Mouse (Mus musculus) MEL (cell line): ENCODE data around the gene Slc28a2. TPM values are rescaled to one million over a fixed set of nuclear protein-coding genes. Genes with fewer than 3 reads are reported as not detected.
"Not testable (repeated sequence)": the region's sequence is repeated elsewhere in the genome, so short reads cannot be mapped to it uniquely, and the experiment has no call there.

Experiments
- DNase-seq: peaks from one replicate; pipeline ENCODE4 v3.0.0; 2011; ENCODE audit warnings: low read depth, low spot score
- H3K27ac ChIP-seq: 2 replicates; pipeline ENCODE4 v1.5.1; 2012; ENCODE audit warnings: low read depth, mild to moderate bottlenecking, control low read depth, low read length, moderate library complexity; ENCODE audit not compliant: control insufficient read depth
- H3K27me3 ChIP-seq, 2 experiments: fragments of 150-350 bp in 1 of 2; sonication (generic) in 1 of 2; 2 replicates each; pipeline ENCODE4 v1.6.1; 2012; ENCODE audit warnings: low read length in 2 of 2, mild to moderate bottlenecking in 2 of 2, improper control_type of control experiment in 1 of 2, moderate library complexity in 1 of 2; ENCODE audit not compliant: insufficient read depth in 2 of 2, control insufficient read depth in 1 of 2
- H3K36me3 ChIP-seq, 2 experiments: 2 replicates each; pipeline ENCODE4 v1.6.1; 2012 to 2014; ENCODE audit warnings: low read length in 2 of 2, improper control_type of control experiment in 1 of 2, inconsistent platforms in 1 of 2, mild to moderate bottlenecking in 1 of 2; ENCODE audit not compliant: insufficient read depth in 2 of 2, control insufficient read depth in 1 of 2
- H3K4me1 ChIP-seq, 2 experiments: fragments of 150-350 bp in 1 of 2; sonication (generic) in 1 of 2; 2 replicates each; pipeline ENCODE4 v1.6.1; 2012; ENCODE audit warnings: low read length in 2 of 2, improper control_type of control experiment in 1 of 2, mild to moderate bottlenecking in 1 of 2; ENCODE audit not compliant: insufficient read depth in 2 of 2, control insufficient read depth in 1 of 2
- H3K4me3 ChIP-seq, 2 experiments: fragments of 150-350 bp in 1 of 2; sonication (generic) in 1 of 2; 2 replicates each; pipeline ENCODE4 v1.5.1; 2012; ENCODE audit warnings: low read depth in 2 of 2, low read length in 2 of 2, mild to moderate bottlenecking in 2 of 2, moderate library complexity in 2 of 2, control low read depth in 1 of 2, improper control_type of control experiment in 1 of 2; ENCODE audit not compliant: control insufficient read depth in 1 of 2, insufficient read depth in 1 of 2
- H3K79me2 ChIP-seq: 2 replicates; pipeline ENCODE4 v1.6.1; 2012; ENCODE audit warnings: mild to moderate bottlenecking, low read length, moderate library complexity; ENCODE audit not compliant: control insufficient read depth, poor library complexity, insufficient read depth
- H3K9ac ChIP-seq: 2 replicates; pipeline ENCODE4 v1.6.1; 2012; ENCODE audit warnings: low read depth, mild to moderate bottlenecking, control low read depth, low read length, moderate library complexity; ENCODE audit not compliant: control insufficient read depth, poor library complexity, severe bottlenecking
- H3K9me3 ChIP-seq: fragments of 150-350 bp; sonication (generic); replicated peaks from 2 replicates; pipeline ENCODE4 v1.6.1; 2012; ENCODE audit warnings: mild to moderate bottlenecking, low read length, improper control_type of control experiment, moderate library complexity; ENCODE audit not compliant: insufficient read depth
- BHLHE40 ChIP-seq: IDR thresholded peaks from 2 replicates; pipeline ENCODE4 v1.6.1; 2012; ENCODE audit warnings: low read depth, mild to moderate bottlenecking, inconsistent platforms, low read length, improper control_type of control experiment, borderline replicate concordance
- CHD1 ChIP-seq: IDR thresholded peaks from 2 replicates; pipeline ENCODE4 v1.6.1; 2012; ENCODE audit warnings: low read depth, mild to moderate bottlenecking, inconsistent platforms, low read length, improper control_type of control experiment
- CTCF ChIP-seq, 3 experiments: IDR thresholded peaks in 2 of 3; conservative IDR thresholded peaks in 1 of 3; 2 replicates each; pipeline ENCODE4 v1.5.1; 2011 to 2012; ENCODE audit warnings: low read length in 3 of 3, low read depth in 2 of 3, mild to moderate bottlenecking in 2 of 3, improper control_type of control experiment in 1 of 3, inconsistent platforms in 1 of 3, mixed read lengths in 1 of 3, moderate library complexity in 1 of 3; ENCODE audit not compliant: control insufficient read depth in 1 of 3, insufficient read depth in 1 of 3, poor library complexity in 1 of 3, severe bottlenecking in 1 of 3
- EP300 ChIP-seq, 2 experiments: IDR thresholded peaks; 2 replicates each; pipeline ENCODE4 v1.6.1; 2011; ENCODE audit warnings: improper control_type of control experiment in 2 of 2, low read length in 2 of 2, low read depth in 1 of 2, mild to moderate bottlenecking in 1 of 2
- ETS1 ChIP-seq: IDR thresholded peaks from 2 replicates; pipeline ENCODE4 v1.6.1; 2012; ENCODE audit warnings: low read depth, mild to moderate bottlenecking, inconsistent platforms, low read length, improper control_type of control experiment, moderate library complexity
- GATA1 ChIP-seq: IDR thresholded peaks from 2 replicates; pipeline ENCODE4 v1.6.1; 2011; ENCODE audit warnings: low read depth, low read length, improper control_type of control experiment
- JUND ChIP-seq: IDR thresholded peaks from 2 replicates; pipeline ENCODE4 v1.6.1; 2011; ENCODE audit warnings: low read depth, mild to moderate bottlenecking, improper control_type of control experiment, low read length
- MAFK ChIP-seq: IDR thresholded peaks from 2 replicates; pipeline ENCODE4 v1.6.1; 2011; ENCODE audit warnings: low read depth, mild to moderate bottlenecking, low read length, improper control_type of control experiment, borderline replicate concordance
- MAX ChIP-seq: IDR thresholded peaks from 2 replicates; pipeline ENCODE4 v1.6.1; 2011; ENCODE audit warnings: low read length, improper control_type of control experiment
- MEF2A ChIP-seq: IDR thresholded peaks from 2 replicates; pipeline ENCODE4 v1.6.1; 2014; ENCODE audit warnings: low read depth, mild to moderate bottlenecking, inconsistent platforms, low read length, improper control_type of control experiment; ENCODE audit not compliant: poor library complexity, insufficient replicate concordance, severe bottlenecking; ENCODE audit errors: extremely low read depth
- MXI1 ChIP-seq: IDR thresholded peaks from 2 replicates; pipeline ENCODE4 v1.6.1; 2011; ENCODE audit warnings: mild to moderate bottlenecking, low read depth, low read length, improper control_type of control experiment
- NRF1 ChIP-seq: IDR thresholded peaks from 2 replicates; pipeline ENCODE4 v1.6.1; 2014; ENCODE audit warnings: low read depth, mild to moderate bottlenecking, inconsistent platforms, low read length, improper control_type of control experiment, moderate library complexity; ENCODE audit not compliant: poor library complexity, insufficient read depth, severe bottlenecking
- POLR2A ChIP-seq, 2 experiments: IDR thresholded peaks; 2 replicates each; pipeline ENCODE4 v1.6.1; 2011 to 2012; ENCODE audit warnings: low read length in 2 of 2, mild to moderate bottlenecking in 2 of 2, control low read depth in 1 of 2, improper control_type of control experiment in 1 of 2, low read depth in 1 of 2, moderate library complexity in 1 of 2; ENCODE audit not compliant: control insufficient read depth in 1 of 2, insufficient read depth in 1 of 2, poor library complexity in 1 of 2
- POLR2AphosphoS5 ChIP-seq: IDR thresholded peaks from 2 replicates; pipeline ENCODE4 v1.6.1; 2012; ENCODE audit warnings: low read depth, borderline replicate concordance, mild to moderate bottlenecking, inconsistent platforms, low read length, moderate library complexity, mixed read lengths
- RAD21 ChIP-seq: IDR thresholded peaks from 2 replicates; pipeline ENCODE4 v1.6.1; 2011; ENCODE audit warnings: mild to moderate bottlenecking, low read depth, low read length, improper control_type of control experiment
- TBP ChIP-seq: IDR thresholded peaks from 2 replicates; pipeline ENCODE4 v1.8.0; 2011; ENCODE audit warnings: low read depth, low read length, improper control_type of control experiment
- ZC3H11A ChIP-seq: IDR thresholded peaks from 2 replicates; pipeline ENCODE4 v1.6.1; 2012; ENCODE audit warnings: low read depth, mild to moderate bottlenecking, inconsistent platforms, low read length, improper control_type of control experiment
- polyA plus RNA-seq, 2 experiments: library from polyadenylated mRNA; stranded (reverse) in 1 of 2; unstranded in 1 of 2; fragments of >175 nt in 1 of 2; fragments of >200 nt in 1 of 2; gene quantifications; 2 replicates each; pipeline versions ENCODE4 v1.2.1 to v1.2.4; 2012; ENCODE audit warnings: low replicate concordance in 2 of 2, low read depth in 1 of 2; ENCODE audit not compliant: insufficient read length in 2 of 2, insufficient read depth in 1 of 2, missing spikeins in 1 of 2
- total RNA-seq: library from RNA; depleted of rRNA; stranded (reverse); fragments of 300-350 nt; gene quantifications from 2 replicates; pipeline ENCODE4 v1.2.3, GENCODE M21; 2012

The Slc28a2 gene
- total and polyA plus RNA-seq, 3 experiments = 1.3 to 2.6 TPM; not detected in 1

GRCm38 (mm10) chr2:122407607-122408006 is 18.7 kb upstream of the Slc28a2 start:
- Histone ChIP-seq H3K9ac (no peak overlapping the region), H3K27ac (no peak overlapping the region), H3K27me3 (no peaks in the 10 kb centered on the region), H3K4me1 (no peaks in the 10 kb centered on the region), H3K4me3 (no peak overlapping the region), H3K79me2 (no peaks in the 10 kb centered on the region), H3K36me3 (no peaks in the 10 kb centered on the region), H3K9me3 (no peaks in the 10 kb centered on the region)
- TF ChIP-seq CTCF (IDR thresholded peaks at IDR 0.05 in 2 of 3, conservative IDR thresholded peaks at IDR 0.05 in 1 of 3; ENCODE audit: control insufficient read depth in 1 of 3, insufficient read depth in 1 of 3, low read depth in 2 of 3, low read length in 3 of 3, poor library complexity in 1 of 3, severe bottlenecking in 1 of 3) (no peak), GATA1 (no peak)
- DNase-seq = no peak

GRCm38 (mm10) chr2:122408928-122409327 is 17.3 kb upstream of the Slc28a2 start:
- Histone ChIP-seq H3K4me3 (no peak overlapping the region), H3K4me1 (no peaks in the 10 kb centered on the region), H3K9me3 (no peaks in the 10 kb centered on the region), H3K36me3 (no peaks in the 10 kb centered on the region), H3K27me3 (no peaks in the 10 kb centered on the region), H3K9ac (no peak overlapping the region), H3K27ac (no peak overlapping the region), H3K79me2 (no peaks in the 10 kb centered on the region)
- TF ChIP-seq JUND (no peak), RAD21 (no peak), ZC3H11A (no peak), POLR2AphosphoS5 (no peak), MXI1 (no peak), ETS1 (no peak), NRF1 (no peak), BHLHE40 (no peak), CHD1 (no peak), TBP (no peak), EP300 (IDR thresholded peaks at IDR 0.05; ENCODE audit: low read depth in 1 of 2, low read length in 2 of 2) (no peak), MAFK (no peak), GATA1 (no peak), CTCF (IDR thresholded peaks at IDR 0.05 in 2 of 3, conservative IDR thresholded peaks at IDR 0.05 in 1 of 3; ENCODE audit: control insufficient read depth in 1 of 3, insufficient read depth in 1 of 3, low read depth in 2 of 3, low read length in 3 of 3, poor library complexity in 1 of 3, severe bottlenecking in 1 of 3) (no peak), MAX (no peak), POLR2A (IDR thresholded peaks at IDR 0.05; ENCODE audit: control insufficient read depth in 1 of 2, insufficient read depth in 1 of 2, low read depth in 1 of 2, low read length in 2 of 2, poor library complexity in 1 of 2) (no peak), MEF2A (no peak)
- no peak for DNase-seq

- H3K27me3 ChIP-seq, H3K79me2 ChIP-seq, H3K9ac ChIP-seq, H3K27ac ChIP-seq, DNase-seq, H3K9me3 ChIP-seq, H3K4me1 ChIP-seq, H3K36me3 ChIP-seq, H3K4me3 ChIP-seq: not testable (repeated sequence)
Measured at GRCm38 (mm10) chr2:122426645-122427044, 368 bp downstream of the Slc28a2 start.
